Mouse (Mus musculus) layer of hippocampus, adult 8-10 months (tissue): ENCODE data around the gene Vmn2r121. TPM values are rescaled to one million over a fixed set of nuclear protein-coding genes. Genes with fewer than 3 reads are reported as not detected.

Experiments
- DNase-seq, 2 experiments: peaks; one replicate each; pipeline ENCODE4 v3.0.0; 2022; ENCODE audit warnings: low spot score in 2 of 2
- total RNA-seq, 4 experiments: library from RNA; stranded (reverse); gene quantifications; 2 replicates each; pipeline ENCODE4 v1.2.4; 2022

Vmn2r121 gene
- total RNA-seq = not detected

GRCm38 (mm10) chrX:124135852-124136251 lies at the start of gene Vmn2r121:
Gene Vmn2r121 (minus strand): TSS chrX:124135952.
- DNase-seq = no peak
